Mouse (Mus musculus): ENCODE data around the gene Tgfb3. TPM values are rescaled to one million over a fixed set of nuclear protein-coding genes. Genes with fewer than 3 reads are reported as not detected.

The Tgfb3 gene
- polyA plus RNA-seq, 1 experiment from 2014 or later: 5.7 TPM

- Histone ChIP-seq H3K27ac (ENCODE audit: low read depth, low read length) (no peak overlapping the region), H3K27me3 (ENCODE audit: control insufficient read depth, insufficient read depth, low read length) (no peaks in the 10 kb centered on the region), H3K36me3 (ENCODE audit: control insufficient read depth, insufficient read depth, low read length) (no peaks in the 10 kb centered on the region), H3K9me3 (ENCODE audit: control insufficient read depth, low read length) (no peaks in the 10 kb centered on the region), H3K4me1 (replicated peaks; ENCODE audit: control insufficient read depth, insufficient read depth, low read length) (0 out of 2 replicates have a peak, but pooled peaks cover 2% of the 10 kb centered on the region), H3K4me2 (replicated peaks; ENCODE audit: low read depth, low read length) (no peak overlapping the region), H3K4me3 (ENCODE audit: low read depth, low read length) (no peak overlapping the region), H3K9ac (ENCODE audit: low read depth, low read length) (no peak overlapping the region)
- ATAC-seq (ENCODE audit: low FRiP score) (no peak), DNase-seq (ENCODE audit: low spot score) (no peak)
Measured at GRCm38 (mm10) chr12:86035586-86035985, 43.3 kb downstream of the Tgfb3 start.

- WGBS: 84% methylated on average over 5 of the region's 5 CpGs
- Histone ChIP-seq H3K4me1 (replicated peaks; ENCODE audit: control insufficient read depth, insufficient read depth, low read length) (no peaks in the 10 kb centered on the region), H3K4me3 (ENCODE audit: low read depth, low read length) (no peak overlapping the region), H3K9me3 (ENCODE audit: control insufficient read depth, low read length) (no peaks in the 10 kb centered on the region), H3K4me2 (replicated peaks; ENCODE audit: low read depth, low read length) (no peak overlapping the region), H3K36me3 (ENCODE audit: control insufficient read depth, insufficient read depth, low read length) (no peaks in the 10 kb centered on the region), H3K9ac (ENCODE audit: low read depth, low read length) (no peak overlapping the region), H3K27ac (ENCODE audit: low read depth, low read length) (no peak overlapping the region), H3K27me3 (ENCODE audit: control insufficient read depth, insufficient read depth, low read length) (no peaks in the 10 kb centered on the region)
- DNase-seq (ENCODE audit: low spot score): no peak
- no peak for ATAC-seq (ENCODE audit: low FRiP score)
Measured at GRCm38 (mm10) chr12:86030932-86031331, 47.9 kb downstream of the Tgfb3 start.

- WGBS: 68% methylated on average over 1 of the region's 1 CpGs
- Histone ChIP-seq H3K9ac (ENCODE audit: low read depth, low read length) (no peak overlapping the region), H3K36me3 (ENCODE audit: control insufficient read depth, insufficient read depth, low read length) (no peaks in the 10 kb centered on the region), H3K27ac (ENCODE audit: low read depth, low read length) (no peak overlapping the region), H3K4me2 (replicated peaks; ENCODE audit: low read depth, low read length) (no peak overlapping the region), H3K4me1 (replicated peaks; ENCODE audit: control insufficient read depth, insufficient read depth, low read length) (no peaks in the 10 kb centered on the region), H3K4me3 (ENCODE audit: low read depth, low read length) (no peak overlapping the region), H3K27me3 (ENCODE audit: control insufficient read depth, insufficient read depth, low read length) (no peaks in the 10 kb centered on the region), H3K9me3 (ENCODE audit: control insufficient read depth, low read length) (no peaks in the 10 kb centered on the region)
- no peak for ATAC-seq (ENCODE audit: low FRiP score)
- no peak for DNase-seq (ENCODE audit: low spot score)
Measured at GRCm38 (mm10) chr12:86027747-86028146, 51.1 kb downstream of the Tgfb3 start.

- no peaks in the 10 kb centered on the region for H3K9me3 ChIP-seq (ENCODE audit: control insufficient read depth, low read length)
- 81% methylated on average over 5 of the region's 5 CpGs for WGBS
- H3K4me2 ChIP-seq (replicated peaks; ENCODE audit: low read depth, low read length): no peak overlapping the region
- H3K4me3 ChIP-seq (ENCODE audit: low read depth, low read length): no peak overlapping the region
- H3K4me1 ChIP-seq (replicated peaks; ENCODE audit: control insufficient read depth, insufficient read depth, low read length): no peaks in the 10 kb centered on the region
- no peaks in the 10 kb centered on the region for H3K36me3 ChIP-seq (ENCODE audit: control insufficient read depth, insufficient read depth, low read length)
- ATAC-seq (ENCODE audit: low FRiP score): no peak
- no peak overlapping the region for H3K27ac ChIP-seq (ENCODE audit: low read depth, low read length)
- peak; percentile 15 for DNase-seq (ENCODE audit: low spot score)
- H3K27me3 ChIP-seq (ENCODE audit: control insufficient read depth, insufficient read depth, low read length): no peaks in the 10 kb centered on the region
- no peak overlapping the region for H3K9ac ChIP-seq (ENCODE audit: low read depth, low read length)
Measured at GRCm38 (mm10) chr12:86027000-86027399, 51.8 kb downstream of the Tgfb3 start.

DNA sequence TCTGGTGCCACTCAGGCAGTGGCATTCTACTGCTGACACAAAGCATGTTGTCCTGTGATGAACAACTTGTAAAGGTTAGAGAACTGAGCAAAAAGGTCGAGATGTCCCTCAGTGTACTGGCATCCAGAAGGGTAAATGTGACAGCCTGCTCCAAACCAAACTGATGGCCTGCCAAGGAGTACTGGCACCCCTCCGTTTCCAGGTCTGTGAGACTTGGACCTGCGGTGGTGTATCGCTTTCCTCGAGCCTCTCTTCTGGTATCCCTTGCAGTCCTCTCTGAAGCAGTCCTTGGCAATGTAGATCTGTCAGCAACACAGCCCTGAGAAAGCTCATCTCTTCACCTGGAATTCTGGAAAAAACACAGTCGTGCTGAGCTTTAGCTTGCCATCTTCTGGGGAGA is 53.4 kb downstream of the Tgfb3 start:
- no peaks in the 10 kb centered on the region for H3K36me3 ChIP-seq (ENCODE audit: control insufficient read depth, insufficient read depth, low read length)
- no peaks in the 10 kb centered on the region for H3K27me3 ChIP-seq (ENCODE audit: control insufficient read depth, insufficient read depth, low read length)
- no peak overlapping the region for H3K9ac ChIP-seq (ENCODE audit: low read depth, low read length)
- no peaks in the 10 kb centered on the region for H3K4me1 ChIP-seq (replicated peaks; ENCODE audit: control insufficient read depth, insufficient read depth, low read length)
- no peak for DNase-seq (ENCODE audit: low spot score)
- WGBS: 87% methylated on average over 6 of the region's 6 CpGs
- no peak overlapping the region for H3K27ac ChIP-seq (ENCODE audit: low read depth, low read length)
- no peak for ATAC-seq (ENCODE audit: low FRiP score)
- H3K4me2 ChIP-seq (replicated peaks; ENCODE audit: low read depth, low read length): no peak overlapping the region
- H3K4me3 ChIP-seq (ENCODE audit: low read depth, low read length): no peak overlapping the region
- H3K9me3 ChIP-seq (ENCODE audit: control insufficient read depth, low read length): no peaks in the 10 kb centered on the region

GRCm38 (mm10) chr12:86024426-86024825 is 54.4 kb downstream of the Tgfb3 start:
- H3K27ac ChIP-seq (ENCODE audit: low read depth, low read length): no peak overlapping the region
- H3K4me1 ChIP-seq (replicated peaks; ENCODE audit: control insufficient read depth, insufficient read depth, low read length): no peaks in the 10 kb centered on the region
- H3K9me3 ChIP-seq (ENCODE audit: control insufficient read depth, low read length): no peaks in the 10 kb centered on the region
- H3K4me3 ChIP-seq (ENCODE audit: low read depth, low read length): no peak overlapping the region
- ATAC-seq (ENCODE audit: low FRiP score) (no peak), DNase-seq (ENCODE audit: low spot score) (peak; percentile 58)
- 58% methylated on average over 4 of the region's 4 CpGs for WGBS
- H3K9ac ChIP-seq (ENCODE audit: low read depth, low read length): no peak overlapping the region
- no peak overlapping the region for H3K4me2 ChIP-seq (replicated peaks; ENCODE audit: low read depth, low read length)
- H3K27me3 ChIP-seq (ENCODE audit: control insufficient read depth, insufficient read depth, low read length): no peaks in the 10 kb centered on the region
- H3K36me3 ChIP-seq (ENCODE audit: control insufficient read depth, insufficient read depth, low read length): no peaks in the 10 kb centered on the region

DNA sequence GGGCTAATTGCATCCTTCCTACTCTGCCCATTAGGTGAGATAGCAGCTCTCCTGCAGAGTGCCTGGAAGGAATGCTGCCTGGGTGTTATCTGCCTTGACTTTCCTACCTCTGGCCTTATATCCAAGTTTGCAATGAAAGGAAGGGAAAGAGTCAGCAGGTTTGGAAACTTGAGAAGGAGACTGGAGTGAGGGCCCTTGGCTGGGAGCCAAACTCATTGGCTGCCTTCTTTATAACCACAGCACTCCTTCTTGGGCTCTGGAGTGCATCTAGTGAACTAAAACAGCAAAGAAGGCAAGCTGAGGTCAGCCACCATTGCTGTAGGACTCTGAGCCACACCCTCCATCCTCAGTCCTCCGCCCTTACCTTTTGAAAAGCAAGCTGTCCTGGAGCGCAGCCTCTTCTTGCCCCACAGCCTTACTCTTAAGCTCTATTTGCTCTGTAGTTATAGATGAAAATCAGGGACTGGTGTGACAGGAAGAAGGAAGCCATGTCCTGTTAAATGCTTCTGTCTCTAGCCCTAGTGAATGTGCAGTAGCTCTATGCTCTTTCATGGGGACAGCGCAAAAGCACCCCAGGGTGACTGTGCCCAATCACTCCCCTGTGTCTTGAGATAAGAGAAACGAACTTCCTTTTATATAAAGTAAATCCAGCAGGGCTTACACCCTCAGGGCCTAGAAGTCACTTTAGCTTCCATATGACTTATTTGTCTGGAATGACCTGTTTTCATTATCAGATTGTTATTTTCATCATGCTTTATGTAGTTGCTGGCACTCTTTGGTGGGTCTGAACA is 55.6 kb downstream of the Tgfb3 start:
- ATAC-seq (ENCODE audit: low FRiP score): no peak
- no peak overlapping the region for H3K9ac ChIP-seq (ENCODE audit: low read depth, low read length)
- H3K27ac ChIP-seq (ENCODE audit: low read depth, low read length): no peak overlapping the region
- no peak overlapping the region for H3K4me2 ChIP-seq (replicated peaks; ENCODE audit: low read depth, low read length)
- H3K9me3 ChIP-seq (ENCODE audit: control insufficient read depth, low read length): no peaks in the 10 kb centered on the region
- H3K4me3 ChIP-seq (ENCODE audit: low read depth, low read length): no peak overlapping the region
- no peaks in the 10 kb centered on the region for H3K36me3 ChIP-seq (ENCODE audit: control insufficient read depth, insufficient read depth, low read length)
- no peaks in the 10 kb centered on the region for H3K4me1 ChIP-seq (replicated peaks; ENCODE audit: control insufficient read depth, insufficient read depth, low read length)
- WGBS: 87% methylated on average over 4 of the region's 4 CpGs
- DNase-seq (ENCODE audit: low spot score): peak; percentile 13
- no peaks in the 10 kb centered on the region for H3K27me3 ChIP-seq (ENCODE audit: control insufficient read depth, insufficient read depth, low read length)

GRCm38 (mm10) chr12:86022282-86022984 is 56.4 kb downstream of the Tgfb3 start:
- ATAC-seq (ENCODE audit: low FRiP score) (no peak), DNase-seq (ENCODE audit: low spot score) (no peak)
- Histone ChIP-seq H3K4me1 (replicated peaks; ENCODE audit: control insufficient read depth, insufficient read depth, low read length) (no peaks in the 10 kb centered on the region), H3K4me3 (ENCODE audit: low read depth, low read length) (no peak overlapping the region), H3K4me2 (replicated peaks; ENCODE audit: low read depth, low read length) (no peak overlapping the region), H3K27ac (ENCODE audit: low read depth, low read length) (no peak overlapping the region), H3K36me3 (ENCODE audit: control insufficient read depth, insufficient read depth, low read length) (no peaks in the 10 kb centered on the region), H3K9me3 (ENCODE audit: control insufficient read depth, low read length) (no peaks in the 10 kb centered on the region), H3K27me3 (ENCODE audit: control insufficient read depth, insufficient read depth, low read length) (no peaks in the 10 kb centered on the region), H3K9ac (ENCODE audit: low read depth, low read length) (no peak overlapping the region)
- WGBS: 79% methylated on average over 9 of the region's 9 CpGs

GRCm38 (mm10) chr12:86021583-86021982 is 57.3 kb downstream of the Tgfb3 start:
- DNase-seq (ENCODE audit: low spot score) (no peak), ATAC-seq (ENCODE audit: low FRiP score) (no peak)
- WGBS: 87% methylated on average over 6 of the region's 6 CpGs
- H3K27me3 ChIP-seq (ENCODE audit: control insufficient read depth, insufficient read depth, low read length): no peaks in the 10 kb centered on the region
- H3K4me1 ChIP-seq (replicated peaks; ENCODE audit: control insufficient read depth, insufficient read depth, low read length): no peaks in the 10 kb centered on the region
- H3K9ac ChIP-seq (ENCODE audit: low read depth, low read length): no peak overlapping the region
- H3K9me3 ChIP-seq (ENCODE audit: control insufficient read depth, low read length): no peaks in the 10 kb centered on the region
- H3K27ac ChIP-seq (ENCODE audit: low read depth, low read length): no peak overlapping the region
- no peak overlapping the region for H3K4me3 ChIP-seq (ENCODE audit: low read depth, low read length)
- H3K36me3 ChIP-seq (ENCODE audit: control insufficient read depth, insufficient read depth, low read length): no peaks in the 10 kb centered on the region
- H3K4me2 ChIP-seq (replicated peaks; ENCODE audit: low read depth, low read length): no peak overlapping the region
